Mouse (Mus musculus): ENCODE data around the gene Adra2a. TPM values are rescaled to one million over a fixed set of nuclear protein-coding genes. Genes with fewer than 3 reads are reported as not detected.

Adra2a gene
- polyA plus RNA-seq, 1 experiment from 2014 or later = 1.5 TPM

GRCm38 (mm10) chr19:54044507-54045371, 788 bp downstream of the Adra2a start:
- Histone ChIP-seq H3K9ac (ENCODE audit: low read depth, low read length) (peak overlapping the region; percentile 70), H3K4me2 (replicated peaks; ENCODE audit: low read depth, low read length) (peak overlapping the region; percentile 100), H3K9me3 (ENCODE audit: control insufficient read depth, low read length) (no peaks in the 10 kb centered on the region), H3K4me3 (ENCODE audit: low read length) (peak overlapping the region; percentile 58), H3K36me3 (ENCODE audit: control insufficient read depth, insufficient read depth, low read length) (no peaks in the 10 kb centered on the region), H3K27ac (ENCODE audit: low read depth, low read length) (no peak overlapping the region), H3K27me3 (ENCODE audit: control insufficient read depth, insufficient read depth, low read length) (peaks cover 45% of the 10 kb centered on the region), H3K4me1 (ENCODE audit: control insufficient read depth, insufficient read depth, low read length) (peaks cover 31% of the 10 kb centered on the region)
- peak; percentile 84 for ATAC-seq (ENCODE audit: low FRiP score, low TSS enrichment)
- under 1% methylated on average over 59 of the region's 59 CpGs for WGBS

GRCm38 (mm10) chr19:54045412-54045811, 1.5 kb downstream of the Adra2a start:
- 1% methylated on average over 29 of the region's 29 CpGs for WGBS
- H3K4me3 ChIP-seq (ENCODE audit: low read length) = peak overlapping the region; percentile 58

GRCm38 (mm10) chr19:54045931-54046683, 2.2 kb downstream of the Adra2a start:
- Histone ChIP-seq H3K36me3 (ENCODE audit: control insufficient read depth, insufficient read depth, low read length) (no peaks in the 10 kb centered on the region), H3K4me3 (ENCODE audit: low read length) (peak overlapping the region; percentile 58), H3K9ac (ENCODE audit: low read depth, low read length) (peak overlapping the region; percentile 70; the same call in 1 of the 2 replicates), H3K27me3 (ENCODE audit: control insufficient read depth, insufficient read depth, low read length) (peaks cover 51% of the 10 kb centered on the region), H3K9me3 (ENCODE audit: control insufficient read depth, low read length) (no peaks in the 10 kb centered on the region), H3K4me1 (ENCODE audit: control insufficient read depth, insufficient read depth, low read length) (peaks cover 31% of the 10 kb centered on the region), H3K27ac (ENCODE audit: low read depth, low read length) (no peak overlapping the region), H3K4me2 (replicated peaks; ENCODE audit: low read depth, low read length) (peak overlapping the region; percentile 100)
- ATAC-seq (ENCODE audit: low FRiP score, low TSS enrichment) = no peak
- WGBS = 3% methylated on average over 46 of the region's 55 CpGs

More at GRCm38 (mm10) chr19:54045412-54045811, 1.5 kb downstream of the Adra2a start:
- peak overlapping the region; percentile 70 for H3K9ac ChIP-seq (ENCODE audit: low read depth, low read length)
- H3K27me3 ChIP-seq (ENCODE audit: control insufficient read depth, insufficient read depth, low read length) = peaks cover 51% of the 10 kb centered on the region
- H3K9me3 ChIP-seq (ENCODE audit: control insufficient read depth, low read length) = no peaks in the 10 kb centered on the region
- no peaks in the 10 kb centered on the region for H3K36me3 ChIP-seq (ENCODE audit: control insufficient read depth, insufficient read depth, low read length)
- peaks cover 31% of the 10 kb centered on the region for H3K4me1 ChIP-seq (ENCODE audit: control insufficient read depth, insufficient read depth, low read length)
- H3K4me2 ChIP-seq (replicated peaks; ENCODE audit: low read depth, low read length) = peak overlapping the region; percentile 100
- ATAC-seq (ENCODE audit: low FRiP score, low TSS enrichment) = peak; percentile 33; the same call in 1 of the 2 replicates
- no peak overlapping the region for H3K27ac ChIP-seq (ENCODE audit: low read depth, low read length)

GRCm38 (mm10) chr19:54046684-54047070, 2.7 kb downstream of the Adra2a start:
- Histone ChIP-seq H3K36me3 (ENCODE audit: control insufficient read depth, insufficient read depth, low read length) (no peaks in the 10 kb centered on the region), H3K4me1 (ENCODE audit: control insufficient read depth, insufficient read depth, low read length) (peaks cover 31% of the 10 kb centered on the region), H3K27ac (ENCODE audit: low read depth, low read length) (no peak overlapping the region), H3K4me3 (ENCODE audit: low read length) (peak overlapping the region; percentile 58), H3K9ac (ENCODE audit: low read depth, low read length) (peak overlapping the region; percentile 44), H3K27me3 (ENCODE audit: control insufficient read depth, insufficient read depth, low read length) (peaks cover 51% of the 10 kb centered on the region), H3K9me3 (ENCODE audit: control insufficient read depth, low read length) (no peaks in the 10 kb centered on the region), H3K4me2 (replicated peaks; ENCODE audit: low read depth, low read length) (peak overlapping the region; percentile 100)
- no peak for ATAC-seq (ENCODE audit: low FRiP score, low TSS enrichment)
- WGBS = 1% methylated on average over 43 of the region's 46 CpGs

- 1% methylated on average over 27 of the region's 27 CpGs for WGBS
- ATAC-seq (ENCODE audit: low FRiP score, low TSS enrichment) = no peak
- Histone ChIP-seq H3K4me1 (ENCODE audit: control insufficient read depth, insufficient read depth, low read length) (peaks cover 31% of the 10 kb centered on the region), H3K36me3 (ENCODE audit: control insufficient read depth, insufficient read depth, low read length) (no peaks in the 10 kb centered on the region), H3K27ac (ENCODE audit: low read depth, low read length) (no peak overlapping the region), H3K9me3 (ENCODE audit: control insufficient read depth, low read length) (no peaks in the 10 kb centered on the region), H3K27me3 (ENCODE audit: control insufficient read depth, insufficient read depth, low read length) (peaks cover 51% of the 10 kb centered on the region), H3K9ac (ENCODE audit: low read depth, low read length) (peak overlapping the region; percentile 44; the same call in 1 of the 2 replicates), H3K4me3 (ENCODE audit: low read length) (peak overlapping the region; percentile 58), H3K4me2 (replicated peaks; ENCODE audit: low read depth, low read length) (peak overlapping the region; percentile 100)
Observed at GRCm38 (mm10) chr19:54047386-54048050, 3.6 kb downstream of the Adra2a start.

GRCm38 (mm10) chr19:54048161-54048885, 4.4 kb downstream of the Adra2a start:
- no peaks in the 10 kb centered on the region for H3K36me3 ChIP-seq (ENCODE audit: control insufficient read depth, insufficient read depth, low read length)
- ATAC-seq (ENCODE audit: low FRiP score, low TSS enrichment) = no peak
- peaks cover 51% of the 10 kb centered on the region for H3K27me3 ChIP-seq (ENCODE audit: control insufficient read depth, insufficient read depth, low read length)
- H3K4me3 ChIP-seq (ENCODE audit: low read length) = peak overlapping the region; percentile 4; the same call in 1 of the 2 replicates
- WGBS = 5% methylated on average over 13 of the region's 13 CpGs
- H3K4me2 ChIP-seq (replicated peaks; ENCODE audit: low read depth, low read length) = peak overlapping the region; percentile 23
- H3K9me3 ChIP-seq (ENCODE audit: control insufficient read depth, low read length) = no peaks in the 10 kb centered on the region
- H3K4me1 ChIP-seq (ENCODE audit: control insufficient read depth, insufficient read depth, low read length) = peaks cover 31% of the 10 kb centered on the region
- no peak overlapping the region for H3K9ac ChIP-seq (ENCODE audit: low read depth, low read length)
- no peak overlapping the region for H3K27ac ChIP-seq (ENCODE audit: low read depth, low read length)

GRCm38 (mm10) chr19:54051651-54052050, 7.7 kb downstream of the Adra2a start:
- Histone ChIP-seq H3K4me3 (ENCODE audit: low read length) (no peak overlapping the region), H3K4me1 (ENCODE audit: control insufficient read depth, insufficient read depth, low read length) (peaks cover 17% of the 10 kb centered on the region), H3K27ac (ENCODE audit: low read depth, low read length) (no peak overlapping the region), H3K27me3 (ENCODE audit: control insufficient read depth, insufficient read depth, low read length) (peaks cover 36% of the 10 kb centered on the region), H3K9ac (ENCODE audit: low read depth, low read length) (no peak overlapping the region), H3K9me3 (ENCODE audit: control insufficient read depth, low read length) (no peaks in the 10 kb centered on the region), H3K4me2 (replicated peaks; ENCODE audit: low read depth, low read length) (no peak overlapping the region), H3K36me3 (ENCODE audit: control insufficient read depth, insufficient read depth, low read length) (no peaks in the 10 kb centered on the region)
- 65% methylated on average over 4 of the region's 4 CpGs for WGBS
- ATAC-seq (ENCODE audit: low FRiP score, low TSS enrichment) = no peak

GRCm38 (mm10) chr19:54055845-54056244, 11.9 kb downstream of the Adra2a start:
- Histone ChIP-seq H3K27me3 (ENCODE audit: control insufficient read depth, insufficient read depth, low read length) (no peaks in the 10 kb centered on the region), H3K4me1 (ENCODE audit: control insufficient read depth, insufficient read depth, low read length) (no peaks in the 10 kb centered on the region), H3K36me3 (ENCODE audit: control insufficient read depth, insufficient read depth, low read length) (no peaks in the 10 kb centered on the region), H3K4me2 (replicated peaks; ENCODE audit: low read depth, low read length) (no peak overlapping the region), H3K27ac (ENCODE audit: low read depth, low read length) (no peak overlapping the region), H3K4me3 (ENCODE audit: low read length) (no peak overlapping the region), H3K9ac (ENCODE audit: low read depth, low read length) (no peak overlapping the region), H3K9me3 (ENCODE audit: control insufficient read depth, low read length) (no peaks in the 10 kb centered on the region)
- 74% methylated on average over 5 of the region's 5 CpGs for WGBS
- no peak for ATAC-seq (ENCODE audit: low FRiP score, low TSS enrichment)
